Mouse (Mus musculus): ENCODE data around the gene Erg.
A peak's percentile ranks its signal among the peaks of the same experiment; 100 is the strongest.

The Erg gene

GRCm38 (mm10) chr16:95344961-95345360 is 241.4 kb downstream of the Erg start:
- no peak for DNase-seq

GRCm38 (mm10) chr16:95342030-95342429 is 244.4 kb downstream of the Erg start:
- no peak for DNase-seq

GRCm38 (mm10) chr16:95340885-95341791 is 245.3 kb downstream of the Erg start:
- DNase-seq: peak; percentile 23 to 61

- no peak for DNase-seq
Measured at GRCm38 (mm10) chr16:95332159-95332558, 254.2 kb downstream of the Erg start.

- DNase-seq: no peak
Measured at GRCm38 (mm10) chr16:95321945-95322625, 264.3 kb downstream of the Erg start.
